Mouse (Mus musculus) embryonic facial prominence, embryonic 12.5 days (tissue): Measurements from ENCODE around the gene Snx8. TPM values are rescaled to one million over a fixed set of nuclear protein-coding genes. Genes with fewer than 3 reads are reported as not detected.

Source experiments
- ATAC-seq: fragments of 200-750 bp; cut with Nextera tagmentation; 2 replicates; pipeline ENCODE4 v1.8.0; 2017; ENCODE audit not compliant: insufficient number of reproducible peaks, insufficient read depth, low FRiP score, low TSS enrichment
- H3K27ac ChIP-seq: fragments of 300-500 bp; sonication (generic); 2 replicates; pipeline ENCODE4 v1.5.1; 2016; ENCODE audit warnings: mild to moderate bottlenecking
- H3K27me3 ChIP-seq: fragments of 300-500 bp; sonication (generic); 2 replicates; pipeline ENCODE4 v1.6.1; 2016; ENCODE audit warnings: mild to moderate bottlenecking, moderate library complexity
- H3K36me3 ChIP-seq: fragments of 300-500 bp; sonication (generic); 2 replicates; pipeline ENCODE4 v1.6.1; 2016; ENCODE audit warnings: mild to moderate bottlenecking
- H3K4me1 ChIP-seq: fragments of 300-500 bp; sonication (generic); 2 replicates; pipeline ENCODE4 v1.6.1; 2016
- H3K4me2 ChIP-seq: fragments of 300-500 bp; sonication (generic); replicated peaks from 2 replicates; pipeline ENCODE4 v1.6.1; 2016; ENCODE audit warnings: mild to moderate bottlenecking, moderate library complexity
- H3K4me3 ChIP-seq: fragments of 300-500 bp; sonication (generic); 2 replicates; pipeline ENCODE4 v1.5.1; 2016; ENCODE audit warnings: mild to moderate bottlenecking
- H3K9ac ChIP-seq: fragments of 300-500 bp; sonication (generic); 2 replicates; pipeline ENCODE4 v1.6.1; 2016; ENCODE audit warnings: mild to moderate bottlenecking, moderate library complexity
- H3K9me3 ChIP-seq: fragments of 300-500 bp; sonication (generic); 2 replicates; pipeline ENCODE4 v1.6.1; 2016; ENCODE audit warnings: mild to moderate bottlenecking, moderate library complexity
- WGBS: fragments of 180-500 bp; shearing (Covaris S2); methylation state at CpG from one replicate; pipeline ENCODE4 v1.1.7; 2016; 5-methylcytosine and 5-hydroxymethylcytosine counted together
- polyA plus RNA-seq: library from polyadenylated mRNA; unstranded; fragments of >200 nt; fragmentation: Nextera tagmentation; extraction: Ambion mirVana; gene quantifications from 2 replicates; pipeline ENCODE4 v1.2.1, GENCODE M21; 2016

Gene Snx8
- polyA plus RNA-seq, 1 experiment from 2014 or later = 21.4 TPM

DNA sequence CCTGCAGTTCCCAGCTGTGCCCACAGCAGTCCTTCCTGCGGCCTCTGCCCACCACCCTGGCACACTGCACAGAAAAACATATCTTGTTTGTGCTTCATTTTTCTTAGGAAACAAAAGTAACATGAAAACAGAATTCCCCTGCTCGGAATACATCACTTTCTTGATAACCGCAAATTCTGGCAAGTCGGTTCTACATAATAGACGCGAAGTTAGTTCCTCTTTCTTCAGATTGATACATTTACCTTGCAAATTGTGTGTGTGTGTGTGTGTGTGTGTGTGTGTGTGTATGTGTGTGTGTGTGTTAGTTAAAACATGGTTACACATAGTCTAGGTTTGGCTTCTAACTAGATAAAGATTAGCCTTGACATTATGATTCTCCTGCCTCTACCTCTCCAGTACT lies 6.4 kb downstream of the Snx8 start:
- no peak overlapping the region for H3K9ac ChIP-seq
- peaks cover 22% of the 10 kb centered on the region for H3K4me1 ChIP-seq
- ATAC-seq = no peak
- H3K9me3 ChIP-seq = no peaks in the 10 kb centered on the region
- no peak overlapping the region for H3K4me3 ChIP-seq
- 93% methylated on average over 6 of the region's 6 CpGs for WGBS
- no peak overlapping the region for H3K4me2 ChIP-seq
- no peaks in the 10 kb centered on the region for H3K27me3 ChIP-seq
- peak overlapping the region; percentile 30; the same call in 1 of the 2 replicates for H3K27ac ChIP-seq
- H3K36me3 ChIP-seq = no peaks in the 10 kb centered on the region

DNA sequence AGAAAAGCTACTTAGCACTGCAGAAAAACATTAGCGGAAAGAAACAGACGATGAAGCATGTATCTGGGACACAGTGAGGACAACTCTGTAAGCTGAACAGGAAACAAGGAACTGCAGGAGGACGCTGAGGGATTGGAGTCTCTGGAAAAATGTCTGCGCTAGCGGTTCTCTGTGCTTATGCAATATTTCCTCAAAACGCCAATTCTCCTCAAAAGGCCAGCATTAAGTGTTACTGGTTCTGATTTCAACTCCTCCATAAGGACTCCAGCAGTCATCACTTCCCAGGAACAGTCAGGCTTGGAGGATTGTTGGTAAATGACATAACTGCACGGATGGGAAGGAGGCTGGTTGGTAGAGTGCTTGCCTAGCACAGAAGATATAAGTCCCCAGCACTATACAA lies 7.9 kb downstream of the Snx8 start:
- no peak overlapping the region for H3K27ac ChIP-seq
- H3K9ac ChIP-seq = no peak overlapping the region
- H3K27me3 ChIP-seq = no peaks in the 10 kb centered on the region
- H3K9me3 ChIP-seq = no peaks in the 10 kb centered on the region
- no peak for ATAC-seq
- no peak overlapping the region for H3K4me3 ChIP-seq
- no peak overlapping the region for H3K4me2 ChIP-seq
- H3K36me3 ChIP-seq = no peaks in the 10 kb centered on the region
- WGBS = 90% methylated on average over 7 of the region's 7 CpGs
- H3K4me1 ChIP-seq = peaks cover 17% of the 10 kb centered on the region

- H3K9ac ChIP-seq = no peak overlapping the region
- H3K4me2 ChIP-seq = no peak overlapping the region
- no peak overlapping the region for H3K4me3 ChIP-seq
- ATAC-seq = no peak
- H3K27ac ChIP-seq = no peak overlapping the region
- H3K4me1 ChIP-seq = peaks cover 15% of the 10 kb centered on the region
- no peaks in the 10 kb centered on the region for H3K9me3 ChIP-seq
- H3K27me3 ChIP-seq = no peaks in the 10 kb centered on the region
- no peaks in the 10 kb centered on the region for H3K36me3 ChIP-seq
- 73% methylated on average over 6 of the region's 6 CpGs for WGBS
Measured at GRCm38 (mm10) chr5:140379299-140379698, 9.8 kb downstream of the Snx8 start.

DNA sequence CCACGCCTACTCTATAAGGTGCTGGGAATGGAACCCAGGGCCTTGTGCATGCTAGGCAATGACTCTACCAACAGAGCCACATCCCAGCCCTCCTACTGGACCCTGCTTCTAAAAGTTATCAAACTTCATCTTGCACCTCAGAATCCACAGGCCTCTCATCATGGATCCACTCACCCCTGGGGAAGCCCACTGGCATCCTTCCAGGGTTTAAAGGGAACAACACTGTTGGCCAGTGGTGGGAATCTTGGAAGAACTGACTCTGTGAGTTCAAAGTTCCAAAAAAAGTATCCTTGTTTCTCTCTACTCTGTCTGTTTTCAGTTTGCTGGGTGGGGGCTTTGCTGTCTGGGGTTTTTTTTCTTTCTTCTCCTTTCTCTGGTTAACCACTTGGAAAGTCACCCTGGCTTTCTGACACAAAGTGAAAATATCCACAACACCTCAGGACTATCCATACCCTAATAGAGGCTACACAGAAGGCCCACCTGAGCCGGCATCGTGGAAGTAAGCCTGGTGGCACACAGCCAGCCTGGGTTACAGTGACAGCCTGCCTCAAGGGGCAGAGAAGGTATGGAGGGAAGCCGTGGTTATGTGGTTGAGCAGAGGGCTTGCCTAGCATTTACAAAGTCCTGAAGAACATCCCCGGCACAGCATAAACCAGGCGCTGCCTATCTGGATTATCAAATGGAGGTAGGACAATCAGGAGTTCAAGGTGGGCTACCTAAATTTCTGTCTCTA lies 10.8 kb downstream of the Snx8 start:
- ATAC-seq = no peak
- peaks cover 5% of the 10 kb centered on the region; the same call in 1 of the 2 replicates for H3K4me1 ChIP-seq
- no peak overlapping the region for H3K4me3 ChIP-seq
- 89% methylated on average over 6 of the region's 6 CpGs for WGBS
- no peaks in the 10 kb centered on the region for H3K27me3 ChIP-seq
- no peaks in the 10 kb centered on the region for H3K36me3 ChIP-seq
- no peak overlapping the region for H3K4me2 ChIP-seq
- no peak overlapping the region for H3K9ac ChIP-seq
- H3K27ac ChIP-seq = no peak overlapping the region
- no peaks in the 10 kb centered on the region for H3K9me3 ChIP-seq

DNA sequence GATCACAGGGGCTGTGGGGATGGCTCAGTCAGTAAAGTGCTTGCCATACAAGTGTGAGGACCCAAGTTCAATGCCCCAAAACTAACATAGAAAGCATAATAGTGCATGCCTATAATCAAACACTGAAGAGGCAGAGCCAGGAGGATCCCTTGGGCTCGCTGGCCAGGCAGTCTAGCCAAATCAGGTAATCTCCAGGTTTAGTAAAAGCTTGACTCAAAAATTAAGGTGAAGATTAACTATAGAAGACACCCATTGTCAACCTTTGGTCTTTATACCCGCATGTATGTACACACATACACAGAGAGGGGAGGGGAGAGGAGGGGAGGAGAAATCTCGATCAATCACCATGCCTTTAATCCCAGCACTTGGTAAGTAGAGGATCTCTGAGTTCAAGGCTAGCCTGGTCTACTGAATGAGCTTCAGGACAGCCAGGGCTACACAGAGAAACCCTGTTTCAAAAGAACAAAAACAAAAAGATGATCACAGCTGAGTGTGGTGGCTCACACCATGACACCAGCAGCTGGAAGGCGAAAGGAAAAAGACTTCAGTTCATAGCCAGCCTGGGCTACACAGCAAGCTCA lies 13.7 kb downstream of the Snx8 start:
- no peak for ATAC-seq
- H3K27me3 ChIP-seq = no peaks in the 10 kb centered on the region
- no peak overlapping the region for H3K4me2 ChIP-seq
- H3K36me3 ChIP-seq = no peaks in the 10 kb centered on the region
- H3K27ac ChIP-seq = no peak overlapping the region
- H3K4me3 ChIP-seq = no peak overlapping the region
- H3K9ac ChIP-seq = no peak overlapping the region
- no peaks in the 10 kb centered on the region for H3K9me3 ChIP-seq
- H3K4me1 ChIP-seq = peaks cover 5% of the 10 kb centered on the region; the same call in 1 of the 2 replicates
- 91% methylated on average over 4 of the region's 4 CpGs for WGBS

- Histone ChIP-seq H3K9me3 (no peaks in the 10 kb centered on the region), H3K36me3 (no peaks in the 10 kb centered on the region), H3K27ac (no peak overlapping the region), H3K27me3 (no peaks in the 10 kb centered on the region), H3K9ac (no peak overlapping the region), H3K4me1 (peaks cover under 1% of the 10 kb centered on the region; the same call in 1 of the 2 replicates), H3K4me2 (no peak overlapping the region), H3K4me3 (no peak overlapping the region)
- no peak for ATAC-seq
- 70% methylated on average over 3 of the region's 3 CpGs for WGBS
Measured at GRCm38 (mm10) chr5:140374226-140374625, 14.8 kb downstream of the Snx8 start.

GRCm38 (mm10) chr5:140373711-140374110 lies 15.4 kb downstream of the Snx8 start:
- Histone ChIP-seq H3K9ac (no peak overlapping the region), H3K4me1 (no peaks in the 10 kb centered on the region)
- WGBS = 80% methylated on average over 2 of the region's 2 CpGs

GRCm38 (mm10) chr5:140371671-140372070 lies 17.4 kb downstream of the Snx8 start:
- no peak overlapping the region; the same call in 1 of the 2 replicates for H3K27ac ChIP-seq

More at GRCm38 (mm10) chr5:140373711-140374110, 15.4 kb downstream of the Snx8 start:
- ATAC-seq = no peak
- Histone ChIP-seq H3K27me3 (no peaks in the 10 kb centered on the region), H3K36me3 (no peaks in the 10 kb centered on the region), H3K9me3 (no peaks in the 10 kb centered on the region), H3K27ac (no peak overlapping the region), H3K4me3 (no peak overlapping the region), H3K4me2 (no peak overlapping the region)

DNA sequence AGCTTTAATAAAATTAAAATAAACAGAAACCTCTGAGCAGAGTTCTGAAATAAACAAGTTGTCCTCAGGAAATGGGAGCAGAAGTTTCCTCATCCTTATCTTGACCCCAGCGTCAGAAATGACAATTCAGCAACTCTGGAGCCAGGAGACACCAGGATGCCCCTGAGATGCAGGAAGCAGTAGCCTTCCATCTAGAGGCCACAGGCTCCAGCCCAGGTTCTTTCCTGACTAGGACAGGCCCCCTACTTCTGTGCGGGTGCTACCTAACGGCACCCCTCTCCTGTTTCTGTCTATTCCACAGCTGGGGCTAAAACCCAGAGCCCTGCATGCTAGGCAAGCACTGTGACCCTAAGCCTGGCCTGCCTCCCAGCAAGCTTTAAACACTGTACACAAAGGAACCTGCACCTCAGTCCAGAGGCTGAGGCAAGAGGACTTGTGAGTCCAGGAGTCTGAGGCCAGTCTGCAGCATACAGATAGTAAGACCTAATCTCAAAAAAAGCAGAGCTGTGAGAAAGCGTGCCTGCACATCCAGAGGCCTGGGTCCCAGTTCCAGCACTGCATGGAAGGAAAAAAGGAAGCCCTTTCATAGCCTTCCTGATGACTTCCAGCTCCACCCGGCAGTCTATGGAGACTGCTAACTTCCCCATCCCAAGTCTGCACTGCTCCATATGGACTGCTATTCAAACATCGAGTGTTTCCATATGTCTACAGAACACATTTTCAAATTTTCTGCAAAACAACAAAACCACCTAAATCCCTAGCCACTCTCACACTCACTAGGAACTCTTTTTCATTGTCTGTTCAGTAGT lies 18.4 kb downstream of the Snx8 start:
- Histone ChIP-seq H3K9ac (no peak overlapping the region), H3K36me3 (0 out of 2 replicates have a peak, but pooled peaks cover 6% of the 10 kb centered on the region), H3K27ac (0 out of 2 replicates have a peak overlapping the region, but pooled peaks have one; percentile 61), H3K4me2 (no peak overlapping the region), H3K4me3 (no peak overlapping the region), H3K27me3 (no peaks in the 10 kb centered on the region), H3K9me3 (no peaks in the 10 kb centered on the region), H3K4me1 (no peaks in the 10 kb centered on the region)
- ATAC-seq = no peak
- WGBS = 64% methylated on average over 6 of the region's 6 CpGs

More at GRCm38 (mm10) chr5:140371671-140372070, 17.4 kb downstream of the Snx8 start:
- 0 out of 2 replicates have a peak, but pooled peaks cover 3% of the 10 kb centered on the region for H3K36me3 ChIP-seq
- H3K9ac ChIP-seq = no peak overlapping the region
- H3K4me1 ChIP-seq = no peaks in the 10 kb centered on the region
- H3K27me3 ChIP-seq = no peaks in the 10 kb centered on the region
- H3K4me3 ChIP-seq = no peak overlapping the region
- 98% methylated on average over 3 of the region's 3 CpGs for WGBS
- no peaks in the 10 kb centered on the region for H3K9me3 ChIP-seq
- no peak for ATAC-seq
- H3K4me2 ChIP-seq = no peak overlapping the region

- Histone ChIP-seq H3K27me3 (no peaks in the 10 kb centered on the region), H3K9ac (no peak overlapping the region), H3K36me3 (0 out of 2 replicates have a peak, but pooled peaks cover 6% of the 10 kb centered on the region), H3K9me3 (no peaks in the 10 kb centered on the region), H3K27ac (no peak overlapping the region), H3K4me3 (no peak overlapping the region), H3K4me1 (no peaks in the 10 kb centered on the region), H3K4me2 (no peak overlapping the region)
- WGBS = 85% methylated on average over 2 of the region's 2 CpGs
- ATAC-seq = no peak
Measured at GRCm38 (mm10) chr5:140369466-140369865, 19.6 kb downstream of the Snx8 start.

GRCm38 (mm10) chr5:140368926-140369325 lies 20.1 kb downstream of the Snx8 start:
- no peaks in the 10 kb centered on the region for H3K27me3 ChIP-seq

More at GRCm38 (mm10) chr5:140368926-140369325, 20.1 kb downstream of the Snx8 start:
- Histone ChIP-seq H3K9ac (no peak overlapping the region), H3K4me2 (no peak overlapping the region), H3K4me3 (no peak overlapping the region), H3K4me1 (no peaks in the 10 kb centered on the region), H3K27ac (no peak overlapping the region), H3K9me3 (no peaks in the 10 kb centered on the region), H3K36me3 (0 out of 2 replicates have a peak, but pooled peaks cover 6% of the 10 kb centered on the region)
- 92% methylated on average over 4 of the region's 4 CpGs for WGBS
- no peak for ATAC-seq
